Mouse (Mus musculus) heart, postnatal 36 days (tissue): ENCODE results near the gene Rras. TPM values are rescaled to one million over a fixed set of nuclear protein-coding genes. Genes with fewer than 3 reads are reported as not detected.
"Not testable (repeated sequence)": the region's sequence is repeated elsewhere in the genome, so short reads cannot be mapped to it uniquely, and the experiment has no call there.

ENCODE experiments used
- DNase-seq, 2 experiments: peaks; one replicate each; pipeline ENCODE4 v3.0.0; 2021 to 2022
- intact Hi-C: fragments of 180-260 bp; cut with DNase I; formaldehyde crosslinking; loops from one replicate; pipeline ENCODE4 v1.15.1; 2025
- total RNA-seq, 2 experiments: library from RNA; stranded (reverse); gene quantifications; 2 replicates each; pipeline ENCODE4 v1.2.3; 2021

Gene Rras
- total RNA-seq, 2 experiments from 2014 or later: 45.1 to 53.3 TPM

DNA sequence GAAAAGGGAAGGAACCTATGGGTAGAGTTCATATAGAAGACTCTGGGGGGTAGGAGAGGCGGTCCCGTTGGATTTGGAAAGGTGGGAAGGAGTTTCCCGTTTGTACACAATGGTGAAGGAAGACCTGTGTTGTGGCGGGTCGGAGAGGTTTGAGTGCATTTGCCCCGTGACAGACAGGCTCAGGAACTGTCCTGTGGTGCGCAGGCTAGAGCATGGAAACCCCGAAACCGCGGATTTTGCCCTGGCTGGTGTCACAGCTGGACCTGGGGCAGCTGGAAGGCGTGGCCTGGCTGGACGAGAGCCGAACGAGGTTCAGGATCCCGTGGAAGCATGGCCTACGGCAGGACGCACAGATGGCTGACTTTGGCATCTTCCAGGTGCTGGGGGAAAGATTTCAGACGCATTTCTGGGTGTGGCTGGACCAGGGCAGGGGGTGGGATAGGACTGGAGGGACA is 19.2 kb upstream of the Rras start, which contains the start of gene Bcl2l12:
TSS of gene Bcl2l12 (minus strand) at position 212 of the 455 bp plus-strand sequence.
- peak; percentile 56 to 61 for DNase-seq
- intact Hi-C loops: loop anchor here (1.0 kb wide), 1 partner anchor 17 kb away; no protein-coding TSS in a partner anchor

DNA sequence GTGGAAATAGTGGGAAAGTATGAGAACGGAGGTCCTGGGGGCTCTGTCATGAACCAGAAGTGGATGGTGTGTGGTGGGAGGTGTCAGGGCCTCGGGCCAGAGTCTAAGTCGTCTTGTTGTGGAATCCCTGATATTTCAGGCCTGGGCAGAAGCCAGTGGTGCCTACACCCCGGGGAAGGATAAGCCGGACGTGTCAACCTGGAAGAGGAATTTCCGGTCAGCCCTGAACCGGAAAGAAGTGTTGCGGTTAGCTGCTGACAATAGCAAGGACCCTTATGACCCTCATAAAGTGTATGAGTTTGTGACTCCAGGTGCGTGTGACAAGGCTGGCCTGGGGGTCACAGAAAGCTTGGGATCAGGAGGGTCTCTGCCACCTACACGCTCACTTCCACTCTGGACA is 18.0 kb upstream of the Rras start:
- intact Hi-C loops: no loop called here
- no peak for DNase-seq

DNA sequence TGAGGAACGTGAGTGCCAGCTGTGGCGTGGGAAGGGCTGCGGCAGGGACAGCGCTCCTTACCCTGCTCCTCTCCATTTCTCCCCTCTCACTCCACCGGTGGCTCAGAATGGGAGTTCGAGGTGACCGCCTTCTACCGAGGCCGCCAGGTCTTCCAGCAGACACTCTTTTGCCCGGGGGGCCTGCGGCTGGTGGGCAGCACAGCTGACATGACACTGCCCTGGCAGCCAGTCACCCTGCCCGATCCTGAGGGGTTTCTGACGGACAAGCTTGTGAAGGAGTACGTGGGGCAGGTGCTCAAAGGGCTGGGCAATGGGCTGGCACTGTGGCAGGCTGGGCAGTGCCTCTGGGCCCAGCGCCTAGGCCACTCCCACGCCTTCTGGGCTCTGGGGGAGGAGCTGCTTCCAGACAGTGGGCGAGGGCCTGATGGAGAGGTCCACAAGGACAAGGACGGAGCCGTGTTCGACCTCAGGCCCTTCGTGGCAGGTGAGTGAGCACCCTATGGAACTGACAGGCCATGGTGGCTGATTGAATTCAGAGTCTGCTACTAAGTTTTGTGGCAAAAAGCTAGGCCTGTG is 17.1 kb upstream of the Rras start:
- no peak for DNase-seq
- intact Hi-C loops: no loop called here

DNA sequence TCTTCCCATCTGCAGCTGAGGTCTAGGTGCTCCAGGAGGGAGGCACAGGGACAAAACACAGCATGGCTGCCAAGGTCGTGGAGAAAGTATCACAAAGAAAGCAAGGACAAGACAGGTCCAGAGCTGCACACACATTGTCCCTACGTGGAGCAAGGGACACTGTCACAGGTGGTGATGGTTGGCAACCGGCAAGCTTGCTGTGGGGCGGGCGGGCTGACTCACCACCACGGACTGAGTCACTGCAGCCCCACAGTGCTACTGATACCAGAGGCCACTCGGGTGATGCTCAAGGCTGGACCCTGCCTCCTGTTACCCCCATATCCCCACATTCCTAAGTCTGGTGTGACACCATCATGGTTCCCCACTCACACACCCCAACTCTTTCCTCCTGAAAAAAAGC is 15.3 kb upstream of the Rras start:
- intact Hi-C loops: no loop called here
- DNase-seq: no peak

DNA sequence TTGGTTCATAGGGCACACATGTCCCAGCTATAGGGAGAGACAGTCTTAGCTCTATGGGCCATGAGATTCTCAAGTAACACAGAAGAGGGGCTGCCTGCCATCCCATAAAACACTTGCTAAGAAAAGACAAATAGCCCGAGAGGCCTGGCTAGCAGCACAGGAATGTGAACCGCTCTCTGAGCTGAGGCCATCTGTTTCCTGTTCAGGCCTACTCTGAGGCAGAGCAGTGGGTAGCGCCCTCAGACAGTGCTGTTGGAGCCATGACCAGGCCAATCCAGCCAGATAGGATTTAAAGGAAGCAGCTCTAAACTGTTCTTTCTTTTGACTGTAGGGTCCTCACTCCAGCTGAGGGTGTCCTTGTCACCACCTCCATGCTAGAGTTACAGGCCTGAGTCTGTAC is 13.2 kb upstream of the Rras start:
- DNase-seq: no peak
- intact Hi-C loops: no loop called here

DNA sequence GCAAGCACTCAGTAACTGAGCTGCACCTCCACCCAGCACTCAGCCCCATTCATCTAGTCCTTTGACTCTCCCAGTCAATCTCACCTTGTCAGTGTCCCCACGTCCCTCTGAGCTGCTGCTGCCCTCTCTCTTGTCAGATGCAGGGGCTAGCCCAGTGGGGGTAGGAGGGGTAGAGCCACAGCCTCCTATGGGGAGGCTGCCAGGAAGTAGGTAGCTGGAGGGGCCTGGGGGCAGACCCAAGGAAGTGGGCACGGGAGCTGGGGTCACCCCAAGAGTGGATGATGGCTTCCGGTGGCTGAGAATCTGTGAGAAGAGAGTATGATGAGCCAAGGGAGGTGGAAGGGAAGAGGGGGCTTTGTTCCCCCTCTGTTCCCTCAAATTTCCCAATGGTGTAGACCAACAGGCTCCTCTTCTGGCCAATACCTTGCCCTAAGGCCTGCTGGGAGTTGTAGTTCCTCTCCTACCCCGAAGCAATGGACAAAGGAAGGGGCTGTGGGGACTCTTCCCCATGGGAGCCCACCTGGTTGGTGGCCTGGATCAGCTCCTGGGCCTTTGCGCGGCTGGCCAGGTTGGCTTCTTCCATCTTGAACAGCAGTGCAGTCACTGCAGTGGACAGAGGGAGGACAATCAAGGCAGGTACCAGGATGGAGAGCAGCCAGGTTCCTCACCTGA is 12.3 kb upstream of the Rras start:
- DNase-seq: no peak
- intact Hi-C loops: no loop called here

DNA sequence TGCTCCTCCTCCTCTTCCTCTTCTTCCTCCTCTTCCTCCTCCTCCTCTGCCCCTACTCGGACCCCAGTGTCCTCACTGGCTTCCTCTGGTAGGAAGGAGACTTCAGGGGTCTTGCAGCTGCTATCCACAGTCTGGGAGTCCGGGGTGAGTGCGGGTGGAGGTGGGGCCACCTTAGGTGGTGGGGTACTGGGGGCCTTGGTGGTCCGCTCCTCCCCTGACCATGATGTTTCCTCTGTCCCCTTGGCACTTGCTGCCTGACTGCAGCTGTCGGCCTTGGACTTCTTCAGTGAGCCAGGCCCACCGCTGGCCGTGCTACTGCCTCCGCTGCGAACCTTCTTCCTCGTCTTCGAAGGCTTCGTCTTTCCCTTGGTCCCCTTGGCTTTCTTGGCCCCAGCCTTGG is 11.3 kb upstream of the Rras start:
- DNase-seq: no peak

DNA sequence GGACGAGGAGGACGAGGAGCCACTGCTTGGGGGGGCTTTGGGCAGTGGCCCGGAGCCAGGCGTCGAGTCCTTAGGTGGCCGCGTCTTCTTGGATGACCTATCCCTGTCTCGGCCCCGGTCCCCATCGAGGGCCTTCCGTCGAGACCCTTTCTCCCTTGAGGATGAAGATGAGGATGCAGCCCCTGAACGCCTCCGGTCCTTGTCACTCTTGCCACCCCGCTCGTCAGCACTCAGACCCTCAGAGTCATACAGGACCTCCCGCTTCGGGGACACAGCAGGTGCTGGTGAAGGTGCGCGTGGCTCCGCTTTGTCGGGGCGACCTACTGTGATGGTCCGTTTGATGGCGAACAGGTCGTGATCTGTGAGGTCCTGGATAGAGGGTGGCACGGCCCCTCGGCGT is 10.6 kb upstream of the Rras start:
- intact Hi-C loops: no loop called here
- no peak for DNase-seq

More for the DNA sequence above, 11.3 kb upstream of the Rras start:
- intact Hi-C loops: no loop called here

DNA sequence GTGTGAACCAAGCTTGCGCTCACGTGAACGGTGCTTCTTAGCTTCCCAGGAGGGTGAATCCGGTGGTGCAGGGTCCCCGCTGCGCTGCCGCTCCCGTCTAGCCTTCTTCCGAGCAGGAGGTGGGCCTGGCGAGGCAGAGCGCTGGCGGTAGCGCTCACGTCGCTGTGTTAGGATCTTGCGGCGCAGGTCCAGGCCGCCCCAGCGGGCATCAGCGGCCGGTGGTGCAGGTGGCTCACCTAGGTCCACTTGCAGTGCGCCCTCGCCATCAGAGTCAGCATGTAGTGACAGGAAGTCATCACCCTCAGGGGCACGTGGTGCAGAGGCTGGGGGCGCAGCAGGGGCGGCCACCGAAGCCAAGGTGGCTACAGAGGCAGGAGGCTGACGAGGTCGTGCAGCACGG is 9.9 kb upstream of the Rras start:
- DNase-seq: no peak
- intact Hi-C loops: no loop called here

DNA sequence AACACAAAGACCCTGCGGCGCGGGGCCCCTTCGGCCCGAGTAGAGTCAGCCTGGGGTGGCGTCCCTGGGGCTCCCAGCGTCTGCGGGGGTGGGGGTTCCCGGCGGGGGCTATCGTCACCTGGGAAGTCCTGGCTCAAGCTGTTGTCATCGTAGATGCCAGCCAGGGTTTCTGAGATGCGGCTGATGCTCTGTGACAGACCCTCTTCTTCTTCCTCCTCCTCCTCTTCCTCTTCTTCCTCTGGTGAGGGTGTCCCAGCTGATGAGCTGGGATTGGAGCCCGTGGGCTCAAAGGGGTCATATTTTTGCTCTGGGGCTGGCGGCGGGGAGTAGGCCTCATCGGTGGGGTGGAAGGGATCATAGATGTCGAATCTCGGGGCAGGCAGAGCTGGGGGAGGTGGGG is 9.3 kb upstream of the Rras start:
- intact Hi-C loops: no loop called here
- DNase-seq: no peak

DNA sequence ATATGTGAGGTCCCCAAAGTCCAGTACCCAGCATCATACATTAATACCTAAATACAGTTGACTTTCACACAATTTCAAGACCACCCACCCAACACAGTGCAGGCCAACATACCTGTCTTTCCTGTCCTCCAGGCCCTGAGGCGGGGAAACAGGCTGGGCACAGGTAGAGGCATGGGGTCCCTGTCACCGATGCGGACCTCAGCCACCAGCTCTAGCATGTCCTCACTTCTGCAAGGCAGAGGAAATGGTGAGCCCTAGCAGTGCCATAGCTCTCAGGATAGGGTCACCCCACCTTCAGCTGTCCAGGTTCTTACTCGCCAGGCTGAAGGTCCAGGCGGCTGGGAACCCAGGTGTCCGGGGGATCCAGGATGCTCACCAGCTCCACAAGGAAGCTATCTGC is 5.8 kb upstream of the Rras start:
- intact Hi-C loops: no loop called here
- no peak for DNase-seq

DNA sequence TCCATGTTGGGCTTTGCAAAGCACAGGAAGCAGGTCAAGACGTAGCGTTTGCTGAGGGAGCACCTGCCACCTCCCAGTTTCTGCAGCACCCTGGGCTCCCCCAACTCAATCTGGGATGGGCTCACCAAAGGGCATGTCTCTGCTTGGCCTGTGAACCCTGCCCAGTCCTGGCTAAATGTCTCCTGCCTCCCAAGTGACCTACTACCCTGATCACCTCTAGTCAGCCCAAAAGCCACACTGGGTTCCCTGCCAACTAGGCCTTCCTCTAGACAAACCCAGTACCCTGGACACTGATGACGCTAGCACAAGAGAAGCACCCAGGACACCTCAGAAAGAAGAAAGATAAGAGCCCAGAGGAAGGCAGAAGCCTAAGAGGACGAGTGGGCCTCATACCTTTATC is 4.9 kb upstream of the Rras start:
- DNase-seq: no peak
- intact Hi-C loops: no loop called here

DNA sequence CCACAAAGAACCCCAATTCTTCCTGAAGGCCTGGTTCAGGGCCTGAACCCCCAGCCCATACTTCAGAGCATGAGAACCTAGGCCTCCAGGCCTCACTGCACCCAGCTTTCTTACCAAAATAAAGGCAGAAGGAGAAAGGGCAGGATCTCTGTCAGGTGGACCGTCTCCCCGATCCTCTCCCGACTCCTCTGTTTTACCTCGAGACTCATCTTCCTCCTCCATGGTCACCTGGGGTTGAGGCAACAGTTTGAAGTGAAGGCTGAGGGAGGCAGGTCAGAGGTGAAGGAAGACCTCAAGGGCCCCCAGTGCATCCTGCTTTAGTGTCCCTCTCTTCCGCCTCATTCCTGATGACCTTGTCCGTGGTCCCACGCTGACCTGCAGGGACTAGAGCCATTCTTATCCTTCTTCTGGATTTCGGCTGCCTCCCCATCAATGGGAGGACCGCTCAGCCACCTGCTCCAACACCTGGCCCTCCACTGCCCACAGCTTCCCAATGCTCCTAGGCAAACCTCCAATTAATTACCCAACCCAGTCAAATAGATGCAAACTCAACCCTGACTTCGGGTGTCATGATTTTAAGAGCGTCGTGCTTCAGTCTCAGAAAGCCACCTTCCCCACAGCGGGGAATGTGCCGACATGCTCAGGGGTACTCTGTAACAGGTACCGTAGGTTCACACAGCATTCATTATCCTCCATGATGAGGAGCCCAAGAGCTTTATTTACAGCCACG is 4.2 kb upstream of the Rras start:
- DNase-seq: no peak
- intact Hi-C loops: no loop called here

DNA sequence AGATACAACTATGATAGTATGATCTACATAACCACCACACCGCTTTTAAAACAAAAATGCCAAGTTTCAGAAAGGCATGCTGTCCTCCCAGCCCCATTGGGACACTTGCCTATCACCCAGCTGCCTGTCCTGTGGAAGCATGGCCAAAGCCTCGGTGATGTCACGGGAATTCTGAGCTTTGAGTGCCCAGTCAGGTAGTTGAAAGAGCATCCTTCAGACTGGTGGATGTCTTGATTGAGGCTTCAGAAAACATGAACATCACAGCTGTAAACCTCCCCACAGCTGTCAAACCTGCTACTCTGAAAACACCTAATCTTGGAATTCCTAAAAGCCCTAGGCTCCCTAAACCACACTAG is 3.7 kb upstream of the Rras start:
- no peak for DNase-seq
- intact Hi-C loops: no loop called here

DNA sequence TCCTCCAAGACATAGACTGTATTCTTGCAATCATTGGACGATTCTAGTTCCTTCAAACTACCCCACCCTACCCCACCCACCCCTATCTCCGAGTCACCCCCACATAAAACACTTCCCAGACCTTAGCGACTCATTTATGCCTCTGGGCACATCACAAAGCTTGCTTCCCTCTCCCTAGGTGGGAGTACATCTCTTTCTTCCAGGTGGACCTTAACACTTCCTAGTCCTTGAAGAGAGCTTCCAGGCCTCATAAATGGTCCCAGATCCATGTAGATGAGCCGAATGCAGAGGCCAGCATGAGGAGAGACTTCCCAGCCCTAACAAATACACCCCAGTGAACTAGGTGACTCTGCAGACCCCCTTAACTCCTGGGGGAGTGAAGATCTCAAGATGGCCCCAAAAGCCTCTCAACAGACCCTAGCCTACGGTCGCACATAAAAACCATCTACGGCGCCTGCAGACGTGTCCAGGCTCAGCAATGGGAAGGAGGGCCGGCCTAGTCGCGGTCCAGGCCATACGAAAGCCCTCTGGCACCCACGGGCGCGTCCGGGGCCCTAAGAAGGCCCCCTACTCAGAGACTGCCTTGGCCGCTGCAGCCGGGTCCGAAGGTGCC is 2.3 kb upstream of the Rras start:
- DNase-seq: no peak
- intact Hi-C loops: loop anchor here (1.0 to 5.0 kb wide), 2 partner anchors 17 to 107 kb away; partner anchors contain the start of genes Bcl2l12 and Rps11

DNA sequence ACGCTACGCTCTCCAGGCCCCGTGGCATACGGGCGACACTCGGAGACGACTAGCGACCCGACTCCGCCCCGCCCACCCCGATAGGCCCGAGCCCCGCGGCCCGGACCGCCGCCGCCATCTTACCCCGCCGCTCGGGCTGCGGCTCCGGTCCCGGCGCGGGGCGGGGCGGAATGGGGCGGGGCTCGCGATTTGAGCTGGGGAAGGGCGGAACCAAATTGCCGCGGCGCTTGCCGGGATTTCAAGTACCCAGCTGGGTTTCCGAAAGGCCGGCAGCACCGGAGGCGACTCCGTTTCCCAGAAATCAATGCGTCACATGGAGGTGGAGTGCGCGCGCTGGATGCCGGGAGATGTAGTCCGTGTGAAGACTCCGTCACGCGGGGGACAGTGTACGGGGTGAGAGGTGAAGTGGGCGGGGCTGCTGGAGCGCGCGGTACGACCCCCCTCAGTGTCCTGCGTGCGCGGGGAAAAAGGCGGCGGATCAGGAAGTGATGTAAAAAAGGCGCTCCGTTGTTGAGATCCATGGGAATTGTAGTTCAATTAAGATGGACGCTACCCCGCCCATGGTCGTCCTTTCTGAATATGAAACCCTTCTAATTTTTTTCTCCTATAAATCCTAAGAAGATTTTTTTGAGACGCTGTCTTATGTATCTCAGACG is 1.7 kb upstream of the Rras start, which contains the start of gene Scaf1:
TSS of gene Scaf1 (minus strand) at position 407 of the 656 bp plus-strand sequence.
- DNase-seq: peak; percentile 97 to 98
- intact Hi-C loops: loop anchor here (1.0 to 5.0 kb wide), 2 partner anchors 18 to 106 kb away; partner anchors contain the start of genes Bcl2l12 and Rps11

DNA sequence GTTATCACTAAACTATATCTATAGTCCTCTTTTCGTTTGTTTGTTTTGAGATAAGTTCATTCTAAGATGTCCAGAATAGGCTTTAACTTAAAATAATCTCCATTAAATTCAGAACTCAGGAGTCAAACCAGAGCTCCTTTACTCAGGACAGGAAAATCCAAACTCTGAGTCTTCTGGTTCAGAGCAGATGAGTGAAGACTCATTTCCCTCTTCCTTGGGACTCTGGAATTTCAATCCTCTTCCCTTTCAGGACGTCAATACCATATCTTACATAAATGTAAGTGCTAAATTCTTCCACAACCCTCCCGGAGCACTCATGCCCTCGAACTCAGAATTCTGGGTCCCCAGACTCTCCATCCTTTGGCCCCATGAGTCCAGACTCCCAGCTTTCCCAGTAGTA is 1.0 kb upstream of the Rras start:
- no peak for DNase-seq

DNA sequence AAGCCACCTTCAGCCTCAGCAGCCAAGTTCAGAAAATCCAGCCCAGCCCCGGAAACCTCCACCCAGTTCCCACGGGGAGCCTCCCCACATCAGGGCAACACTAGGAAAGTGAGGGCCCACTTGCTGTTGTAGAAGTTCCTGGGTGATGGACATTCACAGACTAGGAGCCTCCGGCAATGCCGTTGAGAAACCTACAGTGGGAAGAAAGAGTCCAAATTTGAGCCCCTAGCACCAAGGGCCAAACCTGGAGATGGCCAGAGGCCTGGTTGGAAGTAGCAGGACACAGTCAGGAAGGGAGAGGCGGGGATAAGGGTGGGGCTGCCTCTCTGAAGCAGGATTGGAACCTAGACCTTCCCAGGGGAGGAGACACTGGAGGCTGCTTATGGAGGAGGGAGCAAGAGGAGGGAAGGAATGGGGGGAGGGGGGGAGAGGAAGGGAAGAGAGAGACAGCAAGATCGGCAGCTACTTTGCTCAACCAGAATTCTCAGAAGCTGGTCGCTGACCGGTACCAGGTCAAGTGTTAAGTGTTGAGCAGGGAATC is 1.3 kb downstream of the Rras start:
- DNase-seq: peak; percentile 76 to 88
- intact Hi-C loops: loop anchor here (2.0 to 5.0 kb wide), 2 partner anchors 32 to 103 kb away; partner anchors contain the start of gene Rps11

More for the DNA sequence above, 1.0 kb upstream of the Rras start:
- intact Hi-C loops: loop anchor here (5.0 kb wide), 1 partner anchor 106 kb away; the partner anchor contains the start of gene Rps11

DNA sequence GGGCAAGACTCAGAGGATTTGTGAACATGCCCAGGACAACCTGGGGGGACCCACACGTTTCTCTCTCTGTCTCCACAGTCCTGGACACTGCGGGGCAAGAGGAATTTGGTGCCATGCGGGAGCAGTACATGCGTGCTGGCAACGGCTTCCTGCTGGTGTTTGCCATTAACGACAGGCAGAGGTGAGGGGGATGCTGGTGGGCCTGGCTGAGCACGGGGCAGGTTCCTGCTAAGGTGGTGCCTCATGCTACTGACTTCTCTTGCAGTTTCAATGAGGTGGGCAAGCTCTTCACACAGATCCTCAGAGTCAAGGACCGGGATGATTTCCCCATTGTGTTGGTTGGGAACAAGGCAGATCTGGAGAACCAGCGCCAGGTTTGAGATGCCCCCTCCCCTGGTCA is 2.5 kb downstream of the Rras start:
- DNase-seq: no peak
- intact Hi-C loops: no loop called here

DNA sequence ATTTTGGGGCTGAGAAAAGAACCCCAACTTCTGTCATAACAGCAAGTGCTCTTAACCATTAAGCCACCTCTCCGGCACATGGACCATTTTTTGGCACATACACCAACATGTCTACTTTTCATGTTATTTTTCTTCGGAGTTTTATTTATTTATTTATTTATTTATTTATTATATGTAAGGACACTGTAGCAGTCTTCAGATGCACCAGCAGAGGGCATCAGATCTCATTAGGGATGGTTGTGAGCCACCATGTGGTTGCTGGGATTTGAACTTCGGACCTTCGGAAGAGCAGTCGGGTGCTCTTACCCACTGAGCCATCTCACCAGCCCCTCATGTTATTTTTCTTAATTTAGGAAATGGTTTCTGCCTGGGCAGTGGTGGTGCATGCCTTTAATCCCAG is 6.0 kb downstream of the Rras start:
- intact Hi-C loops, DNase-seq: not testable (repeated sequence)
